Mouse (Mus musculus) forebrain, embryonic 16.5 days (tissue): ENCODE measurements around the gene Carmil1. TPM values are rescaled to one million over a fixed set of nuclear protein-coding genes. Genes with fewer than 3 reads are reported as not detected.

Experiments
- ATAC-seq: fragments of 200-750 bp; cut with Nextera tagmentation; 2 replicates; pipeline ENCODE4 v1.8.0; 2017; ENCODE audit warnings: mild to moderate bottlenecking, moderate library complexity
- H3K27ac ChIP-seq: fragments of 300-500 bp; sonication (generic); 2 replicates; pipeline ENCODE4 v1.5.1; 2014; ENCODE audit warnings: low read length, control low read depth
- H3K27me3 ChIP-seq: fragments of 300-500 bp; sonication (generic); replicated peaks from 2 replicates; pipeline ENCODE4 v1.6.1; 2014; ENCODE audit warnings: low read length; ENCODE audit not compliant: control insufficient read depth, insufficient read depth
- H3K36me3 ChIP-seq: fragments of 300-500 bp; sonication (generic); 2 replicates; pipeline ENCODE4 v1.6.1; 2014; ENCODE audit not compliant: control insufficient read depth, insufficient read depth
- H3K4me1 ChIP-seq: fragments of 300-500 bp; sonication (generic); replicated peaks from 2 replicates; pipeline ENCODE4 v1.6.1; 2014; ENCODE audit warnings: low read length; ENCODE audit not compliant: control insufficient read depth, insufficient read depth
- H3K4me2 ChIP-seq: fragments of 300-500 bp; sonication (generic); 2 replicates; pipeline ENCODE4 v1.6.1; 2014; ENCODE audit warnings: mild to moderate bottlenecking, low read length, control low read depth
- H3K4me3 ChIP-seq: fragments of 300-500 bp; sonication (generic); replicated peaks from 2 replicates; pipeline ENCODE4 v1.5.1; 2014; ENCODE audit warnings: mild to moderate bottlenecking, low read length, control low read depth
- H3K9ac ChIP-seq: fragments of 300-500 bp; sonication (generic); replicated peaks from 2 replicates; pipeline ENCODE4 v1.6.1; 2014; ENCODE audit warnings: low read depth, low read length, control low read depth
- H3K9me3 ChIP-seq: fragments of 300-500 bp; sonication (generic); 2 replicates; pipeline ENCODE4 v1.6.1; 2016; ENCODE audit warnings: low read length; ENCODE audit not compliant: control insufficient read depth
- WGBS: fragments of 180-500 bp; shearing (Covaris S2); extraction: QIAGEN DNeasy Blood & Tissue Kit; methylation state at CpG from one replicate; pipeline ENCODE4 v1.1.7; 2014; 5-methylcytosine and 5-hydroxymethylcytosine counted together
- polyA plus RNA-seq: library from polyadenylated mRNA; unstranded; fragments of >200 nt; fragmentation: Nextera tagmentation; extraction: Ambion mirVana; gene quantifications from 2 replicates; pipeline ENCODE4 v1.2.1, GENCODE M21; 2015

Carmil1 gene
- polyA plus RNA-seq, result 49.5 and 53.8 TPM in 2 replicates

- Histone ChIP-seq H3K9me3 (no peaks in the 10 kb centered on the region), H3K9ac (peak within 1 kb of the TSS; percentile 95), H3K4me1 (peaks cover 25% of the 10 kb centered on the region), H3K27ac (peak within 1 kb of the TSS; percentile 97), H3K4me3 (peak within 1 kb of the TSS; percentile 88), H3K36me3 (no peaks in the 10 kb centered on the region), H3K4me2 (peak within 1 kb of the TSS; percentile 93), H3K27me3 (no peaks in the 10 kb centered on the region)
- peak; percentile 99 for ATAC-seq
- under 1% methylated on average over 96 of the region's 96 CpGs for WGBS
These were observed at the start of gene Carmil1 for GRCm38 (mm10) chr13:24280439-24281431. Gene Carmil1, minus strand, starts transcription at chr13:24280795.

GRCm38 (mm10) chr13:24330128-24330527 is 49.5 kb upstream of the Carmil1 start:
- ATAC-seq, result no peak
- WGBS, result 90% methylated on average over 4 of the region's 4 CpGs
- Histone ChIP-seq H3K4me1 (no peaks in the 10 kb centered on the region), H3K36me3 (no peaks in the 10 kb centered on the region), H3K9ac (no peak overlapping the region), H3K4me3 (no peak overlapping the region), H3K4me2 (no peak overlapping the region), H3K27ac (no peak overlapping the region), H3K9me3 (no peaks in the 10 kb centered on the region), H3K27me3 (no peaks in the 10 kb centered on the region)

GRCm38 (mm10) chr13:24328036-24328817 is 47.6 kb upstream of the Carmil1 start:
- ATAC-seq, result no peak
- Histone ChIP-seq H3K4me1 (no peaks in the 10 kb centered on the region), H3K27ac (no peak overlapping the region), H3K36me3 (no peaks in the 10 kb centered on the region), H3K4me2 (no peak overlapping the region), H3K4me3 (no peak overlapping the region), H3K9me3 (no peaks in the 10 kb centered on the region), H3K9ac (no peak overlapping the region), H3K27me3 (no peaks in the 10 kb centered on the region)
- 86% methylated on average over 9 of the region's 9 CpGs for WGBS

- H3K4me2 ChIP-seq, result no peak within 1 kb of the TSS
- WGBS, result 88% methylated on average over 5 of the region's 5 CpGs
These were observed 46.6 kb upstream of the Carmil1 start, which contains the start of gene Cmah for GRCm38 (mm10) chr13:24327201-24327600. Gene Cmah, plus strand, starts transcription at chr13:24327404.

GRCm38 (mm10) chr13:24321313-24321712 is 40.7 kb upstream of the Carmil1 start:
- 61% methylated on average over 6 of the region's 6 CpGs for WGBS
- Histone ChIP-seq H3K9ac (no peak overlapping the region), H3K27ac (no peak overlapping the region), H3K27me3 (no peaks in the 10 kb centered on the region), H3K36me3 (no peaks in the 10 kb centered on the region), H3K4me1 (no peaks in the 10 kb centered on the region), H3K4me3 (no peak overlapping the region), H3K9me3 (no peaks in the 10 kb centered on the region), H3K4me2 (no peak overlapping the region)
- ATAC-seq, result no peak

More at GRCm38 (mm10) chr13:24327201-24327600, 46.6 kb upstream of the Carmil1 start, which contains the start of gene Cmah:
- Histone ChIP-seq H3K4me1 (no peaks in the 10 kb centered on the region), H3K36me3 (no peaks in the 10 kb centered on the region), H3K9me3 (no peaks in the 10 kb centered on the region), H3K27me3 (no peaks in the 10 kb centered on the region), H3K4me3 (no peak within 1 kb of the TSS), H3K9ac (no peak within 1 kb of the TSS), H3K27ac (no peak within 1 kb of the TSS)
- ATAC-seq, result no peak

GRCm38 (mm10) chr13:24318618-24319017 is 38.0 kb upstream of the Carmil1 start:
- Histone ChIP-seq H3K4me2 (no peak overlapping the region), H3K9ac (no peak overlapping the region), H3K27me3 (no peaks in the 10 kb centered on the region), H3K4me3 (no peak overlapping the region), H3K36me3 (no peaks in the 10 kb centered on the region), H3K27ac (no peak overlapping the region), H3K9me3 (no peaks in the 10 kb centered on the region), H3K4me1 (no peaks in the 10 kb centered on the region)
- ATAC-seq, result 0 out of 2 replicates have a peak, but pooled peaks have one; percentile 45
- WGBS, result 27% methylated on average over 4 of the region's 4 CpGs

- Histone ChIP-seq H3K4me1 (no peaks in the 10 kb centered on the region), H3K27me3 (no peaks in the 10 kb centered on the region), H3K4me2 (no peak overlapping the region), H3K36me3 (no peaks in the 10 kb centered on the region), H3K4me3 (no peak overlapping the region), H3K27ac (no peak overlapping the region), H3K9me3 (no peaks in the 10 kb centered on the region), H3K9ac (no peak overlapping the region)
- WGBS, result 52% methylated on average over 3 of the region's 3 CpGs
- ATAC-seq, result peak; percentile 54; the same call in 1 of the 2 replicates
These were observed 36.0 kb upstream of the Carmil1 start for GRCm38 (mm10) chr13:24316563-24316962.

- no peaks in the 10 kb centered on the region for H3K27me3 ChIP-seq
- H3K9ac ChIP-seq, result no peak overlapping the region
- ATAC-seq, result no peak
- H3K9me3 ChIP-seq, result no peaks in the 10 kb centered on the region
- no peak overlapping the region for H3K27ac ChIP-seq
- H3K4me3 ChIP-seq, result no peak overlapping the region
- H3K4me1 ChIP-seq, result no peaks in the 10 kb centered on the region
- 91% methylated on average over 8 of the region's 8 CpGs for WGBS
- no peaks in the 10 kb centered on the region for H3K36me3 ChIP-seq
- no peak overlapping the region for H3K4me2 ChIP-seq
These were observed 30.7 kb upstream of the Carmil1 start for GRCm38 (mm10) chr13:24311011-24311940.
